Mouse (Mus musculus) brown adipose tissue, adult 24 weeks (tissue): ENCODE results near the gene Tgfbr3. TPM values are rescaled to one million over a fixed set of nuclear protein-coding genes. Genes with fewer than 3 reads are reported as not detected.
A peak's percentile ranks its signal among the peaks of the same experiment; 100 is the strongest.

Experiments used
- H3K27ac ChIP-seq: fragments of 200-500 bp; replicated peaks from 2 replicates; pipeline ENCODE4 v1.5.1; 2012; ENCODE audit warnings: low read depth, mild to moderate bottlenecking, low read length
- H3K4me1 ChIP-seq: fragments of 200-500 bp; 2 replicates; pipeline ENCODE4 v1.6.1; 2012; ENCODE audit warnings: low read length, mixed read lengths; ENCODE audit not compliant: control insufficient read depth, insufficient read depth, insufficient read length
- H3K4me3 ChIP-seq: fragments of 200-500 bp; 2 replicates; pipeline ENCODE4 v1.5.1; 2012; ENCODE audit warnings: low read depth, mild to moderate bottlenecking, low read length, moderate library complexity; ENCODE audit not compliant: insufficient read depth
- polyA plus RNA-seq: library from polyadenylated mRNA; stranded (reverse); fragments of >200 nt; gene quantifications from 2 replicates; pipeline ENCODE4 v1.2.4, GENCODE M21; 2012; ENCODE audit not compliant: missing spikeins, insufficient read depth, insufficient read length

The Tgfbr3 gene
- polyA plus RNA-seq, 1 experiment = 27.0 TPM

DNA sequence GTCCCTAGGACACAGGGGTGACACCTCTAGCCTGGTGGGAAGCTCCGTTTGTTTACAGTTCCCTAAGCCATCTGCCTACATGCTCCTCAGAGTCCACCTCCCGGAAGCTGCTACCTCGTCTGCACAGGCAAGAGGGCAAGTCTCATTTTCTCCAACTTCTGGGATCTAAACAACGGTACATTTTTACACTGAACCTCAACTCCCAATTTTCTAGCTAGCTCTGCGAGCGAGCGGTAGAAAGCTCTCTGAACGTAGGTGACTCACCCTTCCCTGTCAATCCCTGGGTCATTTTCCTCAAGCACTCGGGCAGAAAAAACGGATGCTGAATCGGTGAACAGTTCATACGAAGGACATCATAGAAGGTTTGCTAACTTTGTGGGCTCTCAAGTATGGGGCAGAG lies 122.1 kb downstream of the Tgfbr3 start:
- H3K27ac ChIP-seq = peak overlapping the region; percentile 76
- H3K4me3 ChIP-seq = peak overlapping the region; percentile 11; the same call in 1 of the 2 replicates
- H3K4me1 ChIP-seq = peaks cover 46% of the 10 kb centered on the region

DNA sequence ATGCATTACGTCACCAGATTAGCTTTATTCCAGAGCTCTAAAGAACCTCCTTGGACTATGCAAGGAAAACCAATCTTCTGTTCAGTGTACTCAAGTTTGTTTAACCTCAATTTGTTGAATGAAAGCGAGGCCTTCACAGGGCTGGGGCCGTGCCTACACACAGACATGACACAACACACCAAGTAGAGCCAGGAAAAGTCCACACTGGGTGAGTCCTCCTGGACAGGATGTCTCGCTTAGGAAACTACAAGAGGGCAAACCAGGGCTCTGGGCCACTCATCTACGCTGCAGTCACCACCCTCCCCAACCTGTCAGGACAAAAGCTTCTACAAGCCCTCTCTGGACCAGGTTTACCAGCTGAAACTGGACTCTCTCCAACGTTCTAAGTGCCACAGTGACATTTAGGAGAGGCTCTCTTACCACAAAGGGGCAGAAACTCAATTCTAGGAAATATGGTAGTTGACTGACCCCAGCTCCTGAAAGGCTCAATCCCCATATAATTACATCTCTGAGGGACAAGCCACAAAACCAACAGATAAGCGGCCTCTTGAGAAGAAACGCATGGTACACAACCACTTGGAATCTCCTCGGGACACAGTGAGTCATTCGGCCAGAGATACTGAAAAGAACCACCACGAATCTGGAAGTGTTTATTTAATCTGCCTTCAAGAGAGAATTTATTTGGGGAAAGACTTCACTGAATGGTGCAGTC lies 122.6 kb downstream of the Tgfbr3 start:
- Histone ChIP-seq H3K4me1 (peaks cover 47% of the 10 kb centered on the region), H3K27ac (peak overlapping the region; percentile 76), H3K4me3 (0 out of 2 replicates have a peak overlapping the region, but pooled peaks have one; percentile 11)

DNA sequence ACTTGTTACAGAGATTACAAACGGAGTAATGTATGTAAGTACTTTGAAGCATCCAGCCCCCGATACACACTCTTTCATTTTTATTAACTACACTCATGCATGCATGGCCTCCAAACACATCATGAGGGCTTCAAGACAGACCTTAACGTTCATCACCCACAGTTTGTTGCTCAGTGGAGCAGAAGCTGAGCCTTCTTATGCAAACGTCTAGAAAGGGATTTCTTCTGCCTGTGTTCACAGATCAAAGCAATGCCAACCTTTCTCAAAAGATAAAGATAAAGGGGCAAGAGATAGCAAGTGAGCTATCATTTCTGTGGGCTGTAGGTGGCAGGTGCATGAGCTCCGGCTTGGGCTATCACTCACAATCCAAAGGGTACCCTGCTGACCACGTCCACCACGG lies 123.7 kb downstream of the Tgfbr3 start:
- peak overlapping the region; percentile 76 for H3K27ac ChIP-seq
- H3K4me3 ChIP-seq = no peak overlapping the region
- H3K4me1 ChIP-seq = peaks cover 51% of the 10 kb centered on the region

DNA sequence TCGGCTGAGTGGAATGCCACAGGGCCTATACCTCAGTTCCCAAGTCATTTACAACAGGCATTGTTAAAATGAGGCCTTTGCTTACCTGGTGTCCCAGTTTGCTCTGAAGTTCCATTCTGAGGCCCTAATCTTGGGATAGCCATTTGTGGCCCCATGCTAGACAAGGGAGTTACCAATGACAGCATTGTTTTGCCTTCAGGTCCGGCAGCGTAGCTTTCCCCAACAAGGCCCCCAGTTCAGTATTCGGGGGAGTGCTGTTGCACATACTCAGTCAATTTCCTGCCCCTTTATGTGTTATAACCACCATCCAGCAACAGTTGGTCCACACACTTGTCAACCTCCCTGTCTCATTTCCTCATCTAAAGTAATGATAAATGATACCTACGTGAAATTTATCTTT lies 124.2 kb downstream of the Tgfbr3 start:
- no peak overlapping the region for H3K4me3 ChIP-seq
- peaks cover 55% of the 10 kb centered on the region for H3K4me1 ChIP-seq
- H3K27ac ChIP-seq = peak overlapping the region; percentile 79

DNA sequence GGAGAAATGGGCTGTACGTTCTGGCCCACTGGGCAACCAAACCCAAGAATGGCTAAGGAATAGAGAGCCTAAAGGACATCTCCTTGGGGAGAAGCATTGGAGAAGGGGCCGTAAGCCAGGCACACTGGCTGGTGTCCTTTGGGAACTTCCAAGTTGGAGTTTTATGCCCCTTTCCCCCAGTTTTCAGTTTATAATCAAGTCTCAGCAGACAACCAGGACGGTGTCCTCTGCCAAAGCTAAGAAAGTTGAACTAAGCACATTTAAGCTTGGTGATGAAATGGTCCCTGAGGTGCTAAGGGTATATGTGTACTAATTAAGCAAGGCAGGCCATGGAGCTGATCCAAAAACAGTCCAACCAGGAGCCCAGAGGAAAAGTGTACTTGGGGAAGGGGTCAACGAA lies 124.6 kb downstream of the Tgfbr3 start:
- Histone ChIP-seq H3K4me3 (no peak overlapping the region), H3K4me1 (peaks cover 54% of the 10 kb centered on the region), H3K27ac (peak overlapping the region; percentile 79)

DNA sequence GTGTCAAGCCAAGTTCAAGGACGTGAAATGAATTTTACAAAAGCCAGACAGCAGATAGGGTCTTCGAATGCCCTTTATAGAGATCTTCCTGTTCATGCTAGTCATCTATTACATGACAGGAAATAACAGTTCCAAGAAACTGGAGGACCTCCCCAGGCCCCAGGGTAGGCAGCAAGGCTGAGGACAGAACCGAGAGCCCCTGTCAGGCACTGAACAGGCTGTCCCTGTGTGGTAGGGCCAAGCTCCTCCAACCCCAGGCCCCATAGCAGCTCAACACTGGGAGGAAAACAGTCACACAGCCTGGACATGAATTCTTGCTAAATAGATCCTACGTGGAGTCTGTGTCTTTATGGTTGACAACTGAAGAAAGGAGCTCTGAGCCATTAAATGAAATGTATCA lies 125.3 kb downstream of the Tgfbr3 start:
- H3K4me3 ChIP-seq = no peak overlapping the region
- H3K27ac ChIP-seq = peak overlapping the region; percentile 45
- peaks cover 57% of the 10 kb centered on the region for H3K4me1 ChIP-seq

DNA sequence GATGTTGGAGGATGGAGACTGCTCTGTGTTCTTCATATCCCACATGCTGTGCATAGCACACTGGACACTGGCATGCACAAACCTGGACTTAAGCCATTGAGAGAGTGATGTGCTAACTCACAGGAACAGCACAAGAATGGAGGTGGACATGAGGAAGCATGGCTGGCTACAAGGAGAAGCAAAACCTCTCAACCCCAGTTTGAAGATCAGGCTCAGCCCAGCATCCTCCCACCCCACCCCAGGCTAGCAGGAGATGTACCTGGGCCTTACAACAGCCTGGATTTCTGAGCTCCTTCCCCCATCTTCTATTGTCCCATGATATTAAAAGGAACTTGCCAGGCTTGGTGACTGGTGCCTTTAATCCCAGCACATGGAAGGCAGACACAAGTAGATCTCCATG lies 126.1 kb downstream of the Tgfbr3 start:
- 0 out of 2 replicates have a peak overlapping the region, but pooled peaks have one; percentile 3 for H3K27ac ChIP-seq
- peaks cover 64% of the 10 kb centered on the region for H3K4me1 ChIP-seq
- no peak overlapping the region for H3K4me3 ChIP-seq

DNA sequence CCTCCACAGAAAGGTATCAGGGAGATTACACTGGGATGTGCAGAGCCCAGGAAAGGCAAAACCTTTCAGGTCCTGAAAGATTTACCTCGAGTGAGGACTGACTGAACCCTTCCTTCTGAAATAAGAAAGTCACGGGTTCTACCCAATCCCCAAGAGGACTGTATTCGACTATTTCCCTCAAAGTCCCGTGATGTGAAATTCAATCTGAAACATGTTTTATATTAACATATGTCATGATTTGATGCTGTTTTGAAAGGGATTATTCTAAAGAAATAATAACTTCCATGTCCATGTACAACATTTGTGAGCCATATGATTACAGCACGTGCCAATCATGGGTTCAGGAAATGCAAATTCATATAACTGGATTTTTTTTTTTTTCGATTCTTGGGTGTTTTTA lies 126.6 kb downstream of the Tgfbr3 start:
- Histone ChIP-seq H3K27ac (no peak overlapping the region), H3K4me1 (peaks cover 67% of the 10 kb centered on the region), H3K4me3 (no peak overlapping the region)

DNA sequence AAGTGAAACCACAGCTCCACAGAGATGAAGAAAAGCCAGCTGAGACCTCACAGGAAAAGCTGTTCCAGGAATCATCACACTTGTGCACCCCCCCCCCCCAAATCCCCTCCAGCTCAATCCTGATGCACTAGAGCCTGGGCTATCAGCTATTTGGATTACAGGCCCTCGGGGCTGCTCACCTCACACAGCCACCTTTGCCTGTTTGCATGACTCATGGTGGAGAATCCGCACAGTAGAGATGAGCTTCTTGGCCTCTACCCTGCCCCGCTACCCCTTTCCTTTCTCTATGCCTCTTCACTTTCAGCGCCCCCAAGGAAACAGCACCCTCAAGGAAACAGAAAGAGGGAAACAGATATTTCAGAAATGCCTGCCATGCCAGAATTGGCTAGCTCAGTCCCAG lies 127.1 kb downstream of the Tgfbr3 start:
- H3K4me3 ChIP-seq = no peak overlapping the region
- H3K4me1 ChIP-seq = peaks cover 67% of the 10 kb centered on the region
- 0 out of 2 replicates have a peak overlapping the region, but pooled peaks have one; percentile 6 for H3K27ac ChIP-seq

DNA sequence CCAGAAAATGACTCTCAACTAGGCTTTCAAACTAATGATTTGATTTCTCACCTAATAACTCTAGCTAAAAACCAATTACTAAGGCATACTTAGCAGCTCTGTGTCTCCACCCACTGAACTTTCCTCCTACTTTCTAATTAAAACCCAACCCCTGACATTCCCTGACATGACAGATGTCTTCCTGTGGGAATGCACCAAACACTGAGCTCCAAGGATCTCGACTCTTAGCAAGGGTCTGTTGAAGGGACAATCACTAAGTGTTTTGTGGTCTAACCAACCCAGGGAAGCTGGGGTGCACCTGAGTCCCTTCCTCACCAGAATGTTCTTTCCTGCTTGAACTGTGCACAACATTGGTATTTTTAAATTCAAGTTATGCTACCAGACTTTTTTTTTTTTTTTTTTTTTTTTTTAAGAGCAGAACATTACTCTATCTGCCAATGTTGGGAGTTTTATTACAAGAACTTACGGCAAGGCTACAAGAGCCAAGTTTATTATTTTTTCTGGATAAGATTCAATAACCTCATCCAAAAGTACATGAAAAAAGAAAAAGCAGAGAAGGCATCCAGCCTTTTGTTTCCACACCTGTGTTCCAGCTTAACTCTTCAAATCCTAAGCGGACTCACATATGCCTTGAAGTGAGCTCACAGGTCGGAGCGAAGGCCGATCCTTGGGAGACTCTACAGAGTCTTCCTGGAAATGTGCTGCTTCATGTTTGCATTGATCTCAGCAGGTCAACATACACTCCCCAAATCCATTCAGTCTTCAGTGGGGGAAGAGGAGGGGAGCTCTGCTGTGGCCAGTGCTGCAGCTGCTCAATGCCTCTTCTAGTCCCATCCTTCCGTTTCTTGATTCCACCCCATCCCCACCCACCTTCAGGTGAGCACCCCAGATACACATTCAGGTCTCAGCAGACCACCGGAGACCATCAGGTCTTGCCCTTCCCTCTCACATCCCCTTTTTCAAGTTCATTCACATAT lies 129.2 kb downstream of the Tgfbr3 start:
- Histone ChIP-seq H3K4me3 (no peak overlapping the region), H3K27ac (peak overlapping the region; percentile 78), H3K4me1 (peaks cover 59% of the 10 kb centered on the region)

DNA sequence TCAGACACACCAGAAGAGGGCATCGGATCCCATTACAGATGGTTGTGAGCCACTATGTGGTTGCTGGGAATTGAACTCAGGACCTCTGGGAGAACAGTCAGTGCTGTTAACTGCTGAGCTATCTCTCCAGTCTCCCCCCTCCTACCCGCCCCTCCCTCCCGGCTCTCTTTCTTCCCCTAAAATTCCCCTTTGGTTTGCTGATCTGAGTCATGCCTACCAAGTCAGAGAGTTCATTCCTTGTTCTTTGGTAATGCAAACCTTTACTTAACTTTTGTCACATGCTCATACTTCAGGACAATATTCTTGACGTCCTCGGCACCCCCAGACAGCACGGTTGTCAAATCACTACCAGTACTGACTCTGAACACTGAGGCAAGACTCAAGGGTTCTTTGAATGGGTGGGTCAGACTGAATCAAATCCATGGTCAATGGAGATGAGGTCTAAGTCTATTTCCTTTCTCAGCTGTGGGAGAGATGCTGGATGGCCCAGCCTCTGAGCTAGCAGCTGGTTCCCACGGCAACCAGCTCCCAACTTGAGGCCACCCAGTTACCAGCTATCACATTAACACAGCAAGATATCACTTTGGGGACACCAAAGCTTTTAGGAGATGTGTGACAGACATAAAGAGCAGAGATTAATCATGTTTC lies 130.8 kb downstream of the Tgfbr3 start:
- Histone ChIP-seq H3K4me1 (peaks cover 51% of the 10 kb centered on the region), H3K27ac (peak overlapping the region; percentile 78), H3K4me3 (no peak overlapping the region)

DNA sequence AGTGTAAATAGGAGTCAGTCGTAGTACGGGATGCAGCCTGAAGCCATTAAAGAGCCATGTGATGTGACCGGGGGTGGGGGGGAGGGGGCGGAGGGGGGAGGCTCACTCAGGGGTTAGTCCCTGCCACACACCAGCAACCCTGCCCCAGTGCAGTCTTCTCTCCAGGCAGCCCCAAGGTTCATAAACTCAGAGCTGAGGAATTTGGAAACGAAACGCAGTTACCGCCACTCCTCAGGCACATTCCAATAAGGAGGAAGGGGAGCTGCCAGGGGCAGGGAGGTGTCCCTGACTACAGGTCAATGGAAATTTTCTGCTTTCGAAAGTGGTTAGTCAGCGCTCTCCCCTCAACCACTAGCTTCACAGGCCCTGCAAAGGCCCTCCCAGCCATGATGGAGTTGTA lies 132.0 kb downstream of the Tgfbr3 start:
- H3K4me3 ChIP-seq = no peak overlapping the region
- H3K27ac ChIP-seq = peak overlapping the region; percentile 15; the same call in 1 of the 2 replicates
- peaks cover 45% of the 10 kb centered on the region for H3K4me1 ChIP-seq

DNA sequence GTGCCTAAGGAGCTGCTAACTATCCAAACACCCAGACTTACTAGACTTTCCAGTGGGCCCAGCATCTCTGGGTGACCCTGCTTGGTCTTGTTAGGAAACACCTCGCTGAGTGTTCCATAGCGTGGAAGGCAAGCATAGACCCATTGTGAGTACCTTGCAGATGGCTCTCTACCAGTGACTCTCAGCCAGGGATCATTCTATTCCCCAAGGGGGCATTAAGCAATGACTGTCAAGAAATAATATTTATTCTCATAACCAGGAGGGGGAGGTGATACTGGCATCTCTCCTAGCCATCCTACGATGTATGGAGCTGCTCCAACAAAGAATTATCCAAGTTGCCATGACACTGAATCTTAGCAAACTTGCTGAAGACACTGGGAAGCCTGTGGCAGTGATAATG lies 133.3 kb downstream of the Tgfbr3 start:
- Histone ChIP-seq H3K27ac (no peak overlapping the region), H3K4me3 (no peak overlapping the region)

DNA sequence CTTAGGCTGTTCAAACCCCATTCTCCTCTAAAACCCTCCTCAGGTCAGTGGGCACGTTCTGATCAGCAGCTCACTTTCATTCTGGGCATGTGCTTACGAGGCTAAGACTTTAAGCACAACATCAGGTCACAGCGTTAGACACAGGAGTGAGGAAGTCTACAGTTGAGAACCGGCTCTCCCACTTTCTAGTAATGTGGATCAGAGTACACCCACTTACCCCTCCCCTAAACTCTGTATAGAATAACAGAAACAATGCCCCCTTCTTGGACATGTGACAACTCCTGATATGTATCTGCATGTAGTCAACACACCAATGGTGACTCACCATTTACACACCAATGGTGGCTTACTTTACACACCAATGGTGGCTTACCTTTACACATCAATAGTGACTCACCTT lies 136.4 kb downstream of the Tgfbr3 start:
- Histone ChIP-seq H3K4me3 (no peak overlapping the region), H3K4me1 (peaks cover 42% of the 10 kb centered on the region), H3K27ac (no peak overlapping the region)

More for the DNA sequence above, 133.3 kb downstream of the Tgfbr3 start:
- H3K4me1 ChIP-seq = peaks cover 54% of the 10 kb centered on the region

DNA sequence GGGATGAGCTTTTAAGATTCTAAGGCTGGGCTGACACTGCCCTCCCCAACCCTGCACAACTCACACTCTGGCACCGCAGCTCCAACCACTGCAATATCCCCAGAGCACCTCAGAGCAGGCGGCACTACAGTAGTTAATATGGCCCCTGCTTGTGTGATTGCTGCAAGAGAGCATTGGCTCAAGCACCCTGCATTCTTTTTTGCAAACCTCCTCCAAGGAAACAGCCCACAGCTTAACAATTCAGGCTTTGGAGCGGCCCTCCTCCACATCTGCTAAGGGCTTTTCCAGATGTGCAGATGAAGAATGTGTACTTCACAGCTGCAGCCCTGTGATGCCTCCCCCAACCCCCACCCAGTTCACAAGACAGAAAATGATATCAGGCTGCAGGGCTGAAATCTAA lies 138.1 kb downstream of the Tgfbr3 start:
- H3K27ac ChIP-seq = peak overlapping the region; percentile 67
- H3K4me1 ChIP-seq = peaks cover 41% of the 10 kb centered on the region
- H3K4me3 ChIP-seq = no peak overlapping the region
